Mouse (Mus musculus): ENCODE data around the gene Rtn3.

GRCm38 (mm10) chr19:7416834-7417735 lies 66.0 kb downstream of the Rtn3 start, which contains the start of gene 2700081O15Rik:
- no peak for TF ChIP-seq POLR2A (IDR thresholded peaks at IDR 0.05; ENCODE audit: low read depth, low read length)
- no peak for TF ChIP-seq CTCF (conservative IDR thresholded peaks at IDR 0.05; ENCODE audit: insufficient read depth, insufficient read length, low read depth, low read length)
